Mouse (Mus musculus) cerebellum, postnatal 14 days (tissue): ENCODE measurements around the gene Mmrn2.
"Not testable (repeated sequence)": the region's sequence is repeated elsewhere in the genome, so short reads cannot be mapped to it uniquely, and the experiment has no call there.

Experiments used
- DNase-seq, 2 experiments: peaks; one replicate each; pipeline ENCODE4 v3.0.0; 2021; ENCODE audit warnings: mixed read lengths in 2 of 2

Mmrn2 gene

GRCm38 (mm10) chr14:34410716-34411115 lies 35.5 kb downstream of the Mmrn2 start:
- DNase-seq, result no peak

- no peak for DNase-seq
These were observed 37.1 kb downstream of the Mmrn2 start for GRCm38 (mm10) chr14:34412164-34412896.

- DNase-seq, result not testable (repeated sequence)
These were observed 41.7 kb downstream of the Mmrn2 start for GRCm38 (mm10) chr14:34416946-34417345.

- DNase-seq, result no peak
These were observed 42.2 kb downstream of the Mmrn2 start for GRCm38 (mm10) chr14:34417501-34417900.

- DNase-seq, result no peak
These were observed 45.8 kb downstream of the Mmrn2 start for GRCm38 (mm10) chr14:34421078-34421477.

GRCm38 (mm10) chr14:34428274-34428673 lies 53.0 kb downstream of the Mmrn2 start:
- no peak for DNase-seq

- no peak for DNase-seq
These were observed 53.8 kb downstream of the Mmrn2 start for GRCm38 (mm10) chr14:34429069-34429468.

GRCm38 (mm10) chr14:34440526-34441066 lies 65.3 kb downstream of the Mmrn2 start:
- DNase-seq, result no peak

GRCm38 (mm10) chr14:34442531-34442930 lies 67.3 kb downstream of the Mmrn2 start:
- DNase-seq, result no peak

GRCm38 (mm10) chr14:34444368-34444767 lies 69.1 kb downstream of the Mmrn2 start:
- DNase-seq, result no peak

GRCm38 (mm10) chr14:34444924-34445323 lies 69.7 kb downstream of the Mmrn2 start:
- DNase-seq, result no peak

GRCm38 (mm10) chr14:34445348-34445747 lies 70.1 kb downstream of the Mmrn2 start:
- DNase-seq, result no peak

GRCm38 (mm10) chr14:34446624-34447023 lies 71.4 kb downstream of the Mmrn2 start:
- no peak for DNase-seq

GRCm38 (mm10) chr14:34447659-34448058 lies 72.4 kb downstream of the Mmrn2 start:
- DNase-seq, result no peak

GRCm38 (mm10) chr14:34448398-34448797 lies 73.1 kb downstream of the Mmrn2 start:
- no peak for DNase-seq

- DNase-seq, result no peak
These were observed 74.5 kb downstream of the Mmrn2 start for GRCm38 (mm10) chr14:34449807-34450206.

- no peak for DNase-seq
These were observed 75.2 kb downstream of the Mmrn2 start for GRCm38 (mm10) chr14:34450451-34450850.

- no peak for DNase-seq
These were observed 76.6 kb downstream of the Mmrn2 start for GRCm38 (mm10) chr14:34451872-34452271.

- DNase-seq, result no peak
These were observed 78.4 kb downstream of the Mmrn2 start for GRCm38 (mm10) chr14:34453648-34454047.
